Mouse (Mus musculus) neutrophil, adult 5-6 weeks (primary cell): ENCODE measurements around the gene Cep72. TPM values are rescaled to one million over a fixed set of nuclear protein-coding genes. Genes with fewer than 3 reads are reported as not detected.
"Not testable (repeated sequence)": the region's sequence is repeated elsewhere in the genome, so short reads cannot be mapped to it uniquely, and the experiment has no call there.

Experiments
- ATAC-seq: fragments of 151-379, 151-347 bp; 2 replicates; pipeline ENCODE4 v1.8.0; 2017; ENCODE audit warnings: mild to moderate bottlenecking, moderate TSS enrichment; ENCODE audit not compliant: insufficient number of reproducible peaks, poor library complexity, low FRiP score, severe bottlenecking; ENCODE audit errors: extremely low read depth
- total RNA-seq: library from RNA; stranded (forward); fragments of 200-1000 nt; gene quantifications from 2 replicates; pipeline ENCODE4 v1.2.3, GENCODE M21; 2017

The Cep72 gene
- 8.1 and 9.6 TPM in 2 replicates for total RNA-seq

- ATAC-seq: peak; percentile 83
Measured at GRCm38 (mm10) chr13:74061613-74062377, at the start of gene Cep72. Gene Cep72 (minus strand): TSS chr13:74062299.

GRCm38 (mm10) chr13:74107410-74107809, 45.3 kb upstream of the Cep72 start:
- ATAC-seq: no peak

GRCm38 (mm10) chr13:74104417-74104816, 42.3 kb upstream of the Cep72 start:
- ATAC-seq: no peak

- no peak for ATAC-seq
Measured at GRCm38 (mm10) chr13:74102831-74103582, 40.9 kb upstream of the Cep72 start.

GRCm38 (mm10) chr13:74102108-74102830, 40.2 kb upstream of the Cep72 start:
- no peak for ATAC-seq

GRCm38 (mm10) chr13:74098913-74099312, 36.8 kb upstream of the Cep72 start:
- ATAC-seq: no peak

GRCm38 (mm10) chr13:74096715-74097363, 34.7 kb upstream of the Cep72 start:
- ATAC-seq: 0 out of 2 replicates have a peak, but pooled peaks have one; percentile 19

GRCm38 (mm10) chr13:74095936-74096335, 33.8 kb upstream of the Cep72 start:
- ATAC-seq: no peak

- no peak for ATAC-seq
Measured at GRCm38 (mm10) chr13:74090265-74090664, 28.2 kb upstream of the Cep72 start.

GRCm38 (mm10) chr13:74073369-74073768, 11.3 kb upstream of the Cep72 start:
- no peak for ATAC-seq

GRCm38 (mm10) chr13:74071714-74072113, 9.6 kb upstream of the Cep72 start:
- ATAC-seq: no peak

- ATAC-seq: not testable (repeated sequence)
Measured at GRCm38 (mm10) chr13:74071244-74071643, 9.1 kb upstream of the Cep72 start.

GRCm38 (mm10) chr13:74066576-74066975, 4.5 kb upstream of the Cep72 start:
- ATAC-seq: no peak

- no peak for ATAC-seq
Measured at GRCm38 (mm10) chr13:74063340-74064050, 1.4 kb upstream of the Cep72 start.

- ATAC-seq: no peak
Measured at GRCm38 (mm10) chr13:74062378-74063128, 454 bp upstream of the Cep72 start.

- ATAC-seq: no peak
Measured at GRCm38 (mm10) chr13:74058081-74058480, 4.0 kb downstream of the Cep72 start.

GRCm38 (mm10) chr13:74056194-74056593, 5.9 kb downstream of the Cep72 start:
- ATAC-seq: no peak

- ATAC-seq: no peak
Measured at GRCm38 (mm10) chr13:74039926-74040325, 22.2 kb downstream of the Cep72 start.
